8 mouse cellular contexts compared by ENCODE assay signal in genomic region chr14:55758363-55758784, GRCm38 (mm10). TPM values are rescaled to one million over a fixed set of nuclear protein-coding genes. Genes with fewer than 3 reads are reported as not detected.
DNase-seq lines count a peak whose midpoint lies in the region; ATAC-seq and TF ChIP-seq lines count a peak whose summit lies in the region.

Gene Cideb (minus strand): TSS chr14:55758458.

- ATAC-seq in lung, postnatal 0 days, result no peak

- peak; percentile 53 for DNase-seq in adrenal gland, adult 2 months
- DNase-seq in adrenal gland, postnatal 25 days, result no peak
- peak; percentile 21 for DNase-seq in right cerebral cortex, postnatal 25 days
- no peak for DNase-seq in right cerebral cortex, postnatal 36 days (ENCODE audit: low spot score in 2 of 2)
- peak; percentile 62 for DNase-seq in forelimb bud, embryonic 11.5 days (ENCODE audit: low read depth, low spot score)
- peak; percentile 84 to 90 for DNase-seq in kidney, adult 8-10 months
- DNase-seq in lung, postnatal 0 days (ENCODE audit: low spot score), result peak; percentile 80
- DNase-seq in yolk sac, embryonic 10.5 days (ENCODE audit: low spot score), result peak; percentile 82

- no peaks in the 10 kb centered on the region for H3K9me3 ChIP-seq in lung, postnatal 0 days (ENCODE audit: low read length)

- peaks cover 3% of the 10 kb centered on the region; the same call in 1 of the 2 replicates for H3K4me1 ChIP-seq in lung, postnatal 0 days (ENCODE audit: insufficient read depth, low read depth, low read length)

- H3K36me3 ChIP-seq in lung, postnatal 0 days (ENCODE audit: insufficient read depth, low read length), result peaks cover 17% of the 10 kb centered on the region

- 15% methylated on average over 8 of the region's 8 CpGs for WGBS in lung, postnatal 0 days

- H3K4me2 ChIP-seq in lung, postnatal 0 days (replicated peaks; ENCODE audit: low read depth, low read length), result peak within 1 kb of the TSS; percentile 30; the same call in 1 of the 2 replicates

- no peak within 1 kb of the TSS for H3K9ac ChIP-seq in lung, postnatal 0 days (replicated peaks; ENCODE audit: low read depth)

- H3K27ac ChIP-seq in lung, postnatal 0 days (ENCODE audit: low read length), result no peak within 1 kb of the TSS

- 0 out of 2 replicates have a peak, but pooled peaks cover 3% of the 10 kb centered on the region for H3K27me3 ChIP-seq in lung, postnatal 0 days (replicated peaks; ENCODE audit: insufficient read depth, low read length)

- TF ChIP-seq EP300 in lung, postnatal 0 days (IDR thresholded peaks at IDR 0.05), result no peak

- H3K4me3 ChIP-seq in lung, postnatal 0 days (ENCODE audit: low read depth, low read length), result no peak within 1 kb of the TSS

- peak; percentile 85 for TF ChIP-seq CTCF in lung, postnatal 0 days (IDR thresholded peaks at IDR 0.05)

RNA-seq across cellular contexts. Expression of gene Cideb, which starts in this region (rescaled TPM):
- total RNA-seq in adrenal gland, adult 2 months (2021), result 1 to 10 TPM; 1.2 to 1.7 TPM
- polyA plus RNA-seq in adrenal gland, adult 2 months (2012; rRNA removed), result 0.70 and 0.74 TPM in 2 replicates
- total RNA-seq in adrenal gland, postnatal 25 days (2021), result 0.79 and 2.9 TPM in 2 replicates
- 0.65 and 1.3 TPM in 2 replicates for polyA plus RNA-seq in lung, postnatal 0 days (2015; fragmentation: Nextera tagmentation; extraction: Ambion mirVana)

Comparison
In these comparisons a context has a peak if more than half of its experiments do, and no peak if none do; other contexts are left out.
1. DNase-seq: peak in adrenal gland, adult 2 months (single experiment), right cerebral cortex, postnatal 25 days (single experiment), forelimb bud, embryonic 11.5 days (single experiment), kidney, adult 8-10 months (2 of 2), lung, postnatal 0 days (single experiment) and yolk sac, embryonic 10.5 days (single experiment); none in adrenal gland, postnatal 25 days (single experiment) and right cerebral cortex, postnatal 36 days (0 of 2).